Mouse (Mus musculus) kidney, postnatal 25 days (tissue): ENCODE results near the gene Aldoc.

ENCODE experiments used
- DNase-seq, 2 experiments: peaks; one replicate each; pipeline ENCODE4 v3.0.0; 2021; ENCODE audit warnings: mixed read lengths in 2 of 2

Gene Aldoc

DNA sequence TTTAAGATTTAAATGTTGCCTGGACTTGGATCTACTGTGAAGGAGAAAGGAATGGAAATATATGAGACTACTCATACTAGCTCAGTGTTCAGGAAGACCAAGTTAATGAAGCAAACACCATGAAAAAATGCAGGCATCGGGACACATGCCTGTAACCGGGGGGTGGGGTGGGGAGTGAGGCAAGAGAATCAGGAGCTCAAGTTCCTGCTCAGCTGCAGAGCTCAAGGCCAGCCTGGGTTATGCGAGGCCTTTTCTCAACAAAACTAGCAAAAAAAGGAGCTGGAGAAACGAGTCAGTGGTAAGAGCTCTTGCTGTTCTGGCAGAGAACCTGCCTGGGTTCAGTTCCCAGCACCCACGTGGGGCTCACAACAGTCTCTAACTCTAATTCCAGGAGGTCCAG, 11.2 kb downstream of the Aldoc start:
- DNase-seq, result no peak

DNA sequence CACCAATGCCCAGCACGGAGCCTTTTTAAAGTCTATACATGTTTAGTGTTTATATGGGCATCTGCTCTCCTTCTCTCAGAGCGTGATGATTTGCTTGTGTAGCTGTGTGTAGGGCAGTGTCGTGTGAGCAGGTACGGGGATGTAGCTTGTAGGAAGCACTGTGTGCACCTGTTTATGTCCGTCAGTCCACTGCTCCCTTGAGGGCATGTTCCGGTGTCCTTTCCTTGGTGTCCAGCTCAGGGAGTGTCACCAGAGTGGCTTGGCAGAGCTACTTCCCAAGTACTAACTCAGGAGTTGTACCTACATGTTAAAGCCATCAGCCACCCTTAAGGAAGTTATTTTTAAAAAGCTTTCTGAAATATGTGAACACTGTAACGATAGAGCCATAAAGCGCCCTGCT, 14.3 kb downstream of the Aldoc start:
- DNase-seq, result no peak

DNA sequence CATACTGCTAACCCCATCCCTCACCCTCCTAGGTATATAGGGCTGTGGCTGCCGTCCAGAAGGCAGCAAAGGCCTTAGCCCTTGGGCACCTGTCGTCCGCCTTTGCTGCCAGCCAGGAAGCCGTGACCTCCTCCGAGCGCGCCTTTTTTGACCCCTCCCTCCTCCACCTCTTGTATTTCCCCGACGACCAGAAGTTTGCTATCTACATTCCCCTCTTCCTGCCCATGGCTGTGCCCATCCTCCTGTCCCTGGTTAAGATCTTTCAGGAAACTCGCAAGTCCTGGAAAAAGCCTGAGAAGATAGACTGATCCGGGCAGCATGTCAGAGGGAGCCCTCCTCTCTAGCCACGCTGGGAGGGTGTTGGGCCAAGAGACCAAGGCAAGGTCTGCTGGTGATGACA, 18.9 kb downstream of the Aldoc start:
- DNase-seq, result peak in 1 of 2 experiments; percentile 34

DNA sequence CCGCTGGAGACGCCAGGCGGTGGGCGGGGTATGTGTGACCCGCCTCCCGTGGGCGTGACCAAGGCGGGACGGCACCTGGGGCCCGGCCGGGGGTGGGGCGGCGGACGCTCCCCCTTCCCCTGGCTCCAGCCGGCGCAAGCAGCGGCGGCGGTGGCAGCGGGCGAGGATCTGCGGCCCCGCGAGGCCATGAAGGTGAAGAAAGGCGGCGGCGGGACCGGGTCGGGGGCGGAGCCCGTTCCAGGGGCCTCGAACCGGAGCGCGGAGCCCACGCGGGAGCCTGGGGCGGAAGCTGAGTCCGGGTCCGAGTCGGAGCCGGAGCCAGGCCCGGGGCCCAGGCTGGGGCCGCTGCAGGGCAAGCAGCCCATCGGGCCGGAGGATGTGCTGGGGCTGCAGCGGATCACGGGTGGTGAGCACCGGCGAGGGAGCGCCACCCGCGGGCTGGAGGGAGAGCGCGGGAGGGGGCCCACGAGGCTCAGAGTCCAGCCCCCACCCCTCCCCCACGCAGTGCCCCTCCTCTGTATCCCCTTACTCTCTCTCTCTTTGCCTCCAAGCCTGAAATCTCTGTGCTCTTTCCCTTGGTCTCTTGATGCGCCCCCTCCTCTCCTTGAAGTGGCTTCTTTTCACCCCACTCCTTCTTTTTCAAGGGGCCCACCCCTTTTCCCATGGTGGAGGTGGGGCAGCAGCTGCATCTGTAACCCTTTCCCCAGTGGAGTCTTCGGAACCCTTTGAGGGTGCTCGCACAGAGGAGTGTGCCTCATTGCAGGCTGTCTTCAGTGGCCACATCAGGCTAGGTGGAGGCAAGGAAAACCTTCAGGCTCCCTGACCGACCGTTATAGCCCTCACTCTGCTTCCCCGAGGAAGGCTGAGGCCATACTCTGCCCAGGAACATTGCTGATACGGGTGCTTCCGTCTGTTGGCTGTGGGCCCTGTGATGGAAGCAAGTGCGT, 20.9 kb downstream of the Aldoc start, which contains the start of gene Unc119:
Gene Unc119 (plus strand): TSS at position 102 of the 947 bp plus-strand sequence.
- DNase-seq, result peak; percentile 79 to 89

DNA sequence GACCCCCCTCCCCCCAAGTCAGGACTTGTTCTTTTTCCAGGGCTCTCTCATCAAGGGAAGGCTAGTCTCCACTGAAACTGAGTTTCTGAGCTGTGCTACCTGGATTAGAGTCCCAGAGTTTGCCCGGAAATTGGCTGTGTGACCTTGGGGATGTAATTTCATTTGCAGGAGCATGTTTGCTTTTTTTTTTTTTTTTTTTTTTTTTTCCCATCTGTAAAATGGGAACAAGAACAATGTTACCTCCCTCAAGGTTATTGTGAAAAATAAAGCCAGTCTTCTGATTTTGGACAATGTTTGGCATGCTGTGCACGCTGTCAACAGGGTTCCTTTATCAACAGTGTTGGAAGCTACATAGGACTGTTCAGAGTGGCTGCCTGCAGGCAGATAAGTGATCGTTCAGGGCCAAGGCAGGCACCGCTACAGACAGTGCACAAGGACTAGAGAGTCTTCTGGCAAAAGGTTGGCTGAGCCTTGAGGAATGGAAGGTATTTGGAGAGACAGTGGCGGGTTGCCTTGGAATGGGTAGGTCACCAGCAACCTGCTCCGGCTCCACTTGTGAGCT, 21.6 kb downstream of the Aldoc start:
- no peak for DNase-seq

DNA sequence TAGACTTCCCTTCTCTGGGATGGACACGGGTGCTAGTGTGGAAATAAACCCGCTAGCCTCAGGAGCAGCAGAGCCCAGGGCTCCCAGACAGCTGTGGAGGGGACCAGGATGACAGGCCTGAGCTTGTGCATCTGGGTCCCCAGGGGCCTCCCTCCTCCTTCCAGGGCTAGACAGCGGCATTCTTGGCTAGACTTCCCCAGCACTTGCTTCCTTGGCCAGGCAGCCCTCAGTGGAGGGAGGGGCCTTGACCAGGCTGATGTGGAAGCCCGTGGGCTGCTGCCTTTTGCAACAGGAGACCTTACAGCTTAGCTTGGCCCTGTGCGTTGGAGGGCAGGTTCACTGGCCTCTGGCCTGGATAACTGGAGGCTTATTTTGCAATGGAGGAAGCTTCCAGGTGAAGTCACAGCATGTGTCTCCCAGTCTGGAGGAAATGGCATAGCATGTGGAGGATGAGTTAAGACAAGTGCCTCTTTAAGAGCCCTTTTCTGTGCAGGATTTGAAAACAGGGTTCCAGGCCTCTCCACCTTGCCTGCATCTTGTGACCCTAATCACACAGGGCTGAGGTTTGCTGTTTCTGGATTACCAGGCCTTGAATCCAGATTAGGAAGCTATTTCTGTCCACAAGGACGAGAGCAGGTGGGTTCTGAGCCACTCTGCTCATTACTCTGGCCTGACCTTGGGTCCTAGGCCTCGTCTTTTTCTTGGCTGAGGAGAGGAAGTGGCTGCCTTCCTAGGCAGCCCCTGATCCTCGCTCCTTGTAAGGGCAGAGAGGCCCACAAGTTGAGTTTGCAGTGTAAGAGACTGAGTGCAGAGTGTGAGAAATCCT, 22.3 kb downstream of the Aldoc start:
- peak; percentile 56 to 69 for DNase-seq

DNA sequence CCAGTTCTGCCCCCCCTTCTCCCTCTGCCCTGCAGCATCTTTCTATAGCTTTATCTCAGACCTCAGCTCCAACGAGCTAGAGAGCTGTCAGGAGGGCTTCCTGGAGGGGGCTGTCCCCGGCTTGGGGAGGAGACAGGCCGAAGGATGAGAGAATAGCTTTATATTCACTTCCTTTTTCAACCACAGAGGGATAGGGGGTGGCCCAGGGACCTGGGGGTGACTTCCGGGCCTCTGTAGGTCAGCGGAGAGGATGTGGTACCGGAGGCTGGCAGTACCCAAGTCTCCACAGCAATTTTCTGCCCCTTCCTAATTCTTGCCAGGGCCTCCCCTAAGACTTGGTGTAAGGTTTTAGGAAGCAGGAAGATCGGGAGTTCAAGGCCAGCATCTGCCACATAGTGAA, 23.0 kb downstream of the Aldoc start:
- no peak for DNase-seq

DNA sequence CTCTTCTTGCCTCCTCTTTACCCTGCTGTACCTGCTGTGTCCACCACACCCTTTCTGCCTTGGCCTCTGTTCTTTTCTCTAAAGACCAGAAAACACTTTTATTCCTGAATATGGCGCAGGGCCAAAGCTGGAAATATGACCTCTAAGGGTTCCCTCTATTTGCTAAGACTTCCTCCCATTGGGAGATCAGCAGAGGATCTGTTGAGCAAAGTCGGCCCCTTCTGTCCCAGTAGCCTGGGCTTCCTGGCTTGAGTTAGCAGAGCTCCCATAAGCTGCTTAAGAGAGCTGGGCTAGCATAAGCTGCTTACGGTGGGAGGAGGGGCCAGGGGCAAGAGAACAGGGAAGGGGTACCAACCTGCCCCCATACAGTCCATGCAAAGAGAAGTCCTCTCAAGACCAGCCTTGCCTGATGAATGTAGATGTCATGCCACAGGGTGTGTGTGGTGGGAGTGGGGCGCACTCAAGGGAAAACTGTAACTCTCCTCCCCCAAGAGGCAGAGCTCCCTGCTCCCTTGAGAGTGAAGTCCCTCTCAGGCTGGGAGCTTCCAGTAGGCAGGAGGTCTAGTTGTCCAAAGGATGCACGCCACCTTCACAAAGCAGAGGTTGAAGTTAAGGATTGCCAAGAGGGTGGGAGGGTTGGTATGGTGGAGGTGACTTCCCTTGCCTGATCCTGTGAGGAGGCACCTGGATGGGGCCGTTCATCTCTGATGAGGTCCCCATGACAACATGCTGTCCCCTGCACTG, 23.7 kb downstream of the Aldoc start:
- DNase-seq, result peak in 1 of 2 experiments; percentile 35

DNA sequence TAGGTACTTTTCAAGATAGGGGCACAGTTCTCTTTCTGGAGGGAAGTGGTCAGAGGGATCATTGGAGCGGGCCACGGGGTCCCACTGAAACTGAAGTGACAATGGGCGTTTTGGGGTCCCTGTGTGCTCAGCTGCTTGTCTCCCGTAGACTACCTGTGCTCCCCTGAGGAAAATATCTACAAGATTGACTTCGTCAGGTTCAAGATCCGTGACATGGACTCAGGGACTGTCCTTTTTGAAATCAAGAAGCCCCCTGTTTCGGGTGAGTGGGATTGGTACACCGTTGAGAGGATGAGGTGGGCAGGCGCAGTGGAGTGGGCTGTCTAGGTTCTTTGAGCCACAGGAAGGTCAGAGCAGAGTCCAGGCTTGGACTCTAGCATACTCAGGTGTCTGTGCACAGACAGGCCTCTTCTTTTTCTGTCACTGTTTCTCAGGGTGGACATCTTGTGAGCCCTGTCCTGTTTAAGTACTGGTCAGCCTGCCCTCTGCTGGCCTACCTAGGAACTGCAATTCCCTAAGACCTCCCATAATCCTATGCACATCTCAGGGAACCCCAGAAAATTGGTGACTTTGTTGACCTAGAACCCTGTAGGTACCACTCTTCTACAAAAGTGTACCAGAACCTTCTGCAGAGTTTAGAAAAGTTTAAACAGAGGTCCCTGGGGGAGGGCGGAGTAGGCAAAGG, 24.4 kb downstream of the Aldoc start:
- peak; percentile 76 to 90 for DNase-seq

DNA sequence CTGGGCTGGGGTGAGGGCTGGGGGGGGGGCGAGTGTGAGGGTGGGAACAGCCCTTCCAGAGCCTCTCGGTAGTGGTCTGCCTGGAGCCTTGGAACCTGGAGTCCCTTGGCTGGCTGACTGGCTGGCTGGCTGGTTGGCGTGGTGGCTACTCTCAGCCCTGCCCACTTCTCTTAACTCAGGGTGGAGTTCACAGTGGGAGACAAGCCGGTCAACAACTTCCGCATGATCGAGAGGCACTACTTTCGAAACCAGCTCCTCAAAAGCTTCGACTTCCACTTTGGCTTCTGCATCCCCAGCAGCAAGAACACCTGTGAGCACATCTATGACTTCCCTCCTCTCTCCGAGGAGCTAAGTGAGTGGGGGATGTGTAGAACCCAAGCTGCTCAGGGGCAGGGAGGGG, 25.1 kb downstream of the Aldoc start:
- DNase-seq, result peak in 1 of 2 experiments; percentile 41

DNA sequence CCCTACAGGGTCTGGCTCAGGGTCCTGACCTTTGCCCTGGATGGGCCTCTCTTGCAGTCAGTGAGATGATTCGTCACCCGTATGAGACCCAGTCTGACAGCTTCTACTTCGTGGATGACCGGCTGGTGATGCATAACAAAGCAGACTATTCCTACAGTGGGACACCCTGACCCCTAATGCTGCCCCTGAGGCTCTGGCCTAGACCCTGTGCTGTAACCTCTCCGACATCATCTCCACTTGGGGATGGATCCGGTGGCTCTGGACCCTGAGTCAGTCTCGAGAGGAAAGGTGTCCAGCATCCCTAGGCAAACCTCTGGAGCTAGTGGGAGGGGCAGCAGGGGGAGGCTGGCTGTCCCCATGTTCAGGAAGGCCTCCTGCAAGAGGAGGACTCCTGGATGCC, 25.7 kb downstream of the Aldoc start:
- DNase-seq, result peak in 1 of 2 experiments; percentile 33

DNA sequence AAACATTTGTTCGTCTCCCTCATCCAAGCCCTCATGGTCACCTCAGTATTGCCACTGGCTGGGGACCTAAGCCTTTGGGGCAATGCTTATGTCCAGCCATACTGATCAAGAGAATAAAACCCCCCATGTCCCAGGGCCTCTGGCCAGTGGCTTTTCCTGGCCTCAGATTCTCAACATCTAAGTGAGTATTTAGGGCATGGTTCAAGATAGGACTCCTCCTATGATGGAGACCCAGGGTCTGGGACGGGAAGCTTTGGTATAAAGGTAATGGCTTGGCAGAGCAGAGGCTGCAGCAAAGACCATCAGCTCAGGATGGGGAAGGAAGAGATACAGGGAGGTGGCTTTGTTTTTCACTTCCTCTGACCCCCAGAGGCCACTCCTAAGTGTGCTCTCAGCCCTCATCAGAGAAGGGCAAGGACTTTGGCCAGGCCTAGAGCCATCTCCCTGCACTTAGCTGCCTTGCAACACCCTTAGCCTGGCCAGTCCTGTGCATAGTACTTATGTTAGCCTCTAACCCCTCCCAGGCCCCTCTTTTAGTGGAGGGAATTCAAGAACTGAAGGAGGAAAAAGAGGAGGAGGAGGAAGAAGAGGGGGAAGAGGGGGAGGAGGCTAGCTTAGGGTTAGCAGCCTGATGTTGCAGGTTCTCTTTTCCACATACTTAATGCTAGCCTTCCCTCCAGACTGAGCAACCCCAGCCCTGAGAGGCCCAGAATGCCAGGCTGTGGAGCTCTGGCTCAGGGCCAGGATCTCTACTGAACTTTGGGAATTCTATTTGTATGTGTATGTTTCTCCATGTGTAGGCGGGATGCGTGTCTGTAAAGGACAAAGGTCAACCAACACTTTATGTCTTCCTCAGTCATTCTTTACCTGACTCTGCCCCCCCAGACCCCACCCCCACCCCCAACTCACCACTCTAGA, 26.9 kb downstream of the Aldoc start:
- peak in 1 of 2 experiments; percentile 50 for DNase-seq

DNA sequence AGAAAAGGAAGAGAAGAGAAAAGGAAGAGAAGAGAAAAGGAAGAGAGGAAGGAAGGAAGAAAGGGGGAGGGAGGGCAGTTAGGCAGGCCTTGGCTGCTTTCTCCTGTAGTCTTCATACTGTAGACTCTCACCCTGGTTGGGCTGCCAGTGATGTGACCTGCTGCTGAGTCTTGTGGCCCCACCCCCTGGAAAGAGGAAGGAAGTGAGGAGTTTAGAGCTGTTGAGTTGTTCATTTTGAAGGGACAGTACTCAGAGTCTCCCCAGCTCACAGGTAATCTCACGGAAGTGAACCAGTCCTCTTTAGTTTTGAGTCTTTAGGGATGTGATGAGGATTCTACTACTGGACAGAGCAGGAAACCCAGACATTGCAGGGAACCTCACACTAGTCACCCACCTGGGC, 30.3 kb downstream of the Aldoc start:
- DNase-seq, result peak in 1 of 2 experiments; percentile 25

DNA sequence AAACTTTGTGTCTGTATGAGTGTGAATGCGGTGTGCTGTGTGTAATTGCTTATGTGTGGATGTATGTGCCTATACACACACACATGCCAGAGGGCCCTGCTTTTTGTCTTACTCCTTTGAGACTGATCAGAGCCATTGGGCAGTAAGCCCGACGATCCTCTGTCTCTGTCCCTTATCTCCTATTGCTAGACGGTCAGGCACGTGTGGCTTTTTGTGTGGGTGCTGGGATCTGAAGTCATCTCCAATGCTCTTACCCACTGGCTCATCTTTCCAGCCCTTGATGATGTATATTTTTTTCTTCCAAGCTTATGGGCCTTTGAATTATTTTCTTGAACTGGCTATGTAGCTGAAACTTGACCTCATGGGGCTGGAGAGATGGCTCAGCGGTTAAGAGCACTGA, 32.1 kb downstream of the Aldoc start:
- no peak for DNase-seq

DNA sequence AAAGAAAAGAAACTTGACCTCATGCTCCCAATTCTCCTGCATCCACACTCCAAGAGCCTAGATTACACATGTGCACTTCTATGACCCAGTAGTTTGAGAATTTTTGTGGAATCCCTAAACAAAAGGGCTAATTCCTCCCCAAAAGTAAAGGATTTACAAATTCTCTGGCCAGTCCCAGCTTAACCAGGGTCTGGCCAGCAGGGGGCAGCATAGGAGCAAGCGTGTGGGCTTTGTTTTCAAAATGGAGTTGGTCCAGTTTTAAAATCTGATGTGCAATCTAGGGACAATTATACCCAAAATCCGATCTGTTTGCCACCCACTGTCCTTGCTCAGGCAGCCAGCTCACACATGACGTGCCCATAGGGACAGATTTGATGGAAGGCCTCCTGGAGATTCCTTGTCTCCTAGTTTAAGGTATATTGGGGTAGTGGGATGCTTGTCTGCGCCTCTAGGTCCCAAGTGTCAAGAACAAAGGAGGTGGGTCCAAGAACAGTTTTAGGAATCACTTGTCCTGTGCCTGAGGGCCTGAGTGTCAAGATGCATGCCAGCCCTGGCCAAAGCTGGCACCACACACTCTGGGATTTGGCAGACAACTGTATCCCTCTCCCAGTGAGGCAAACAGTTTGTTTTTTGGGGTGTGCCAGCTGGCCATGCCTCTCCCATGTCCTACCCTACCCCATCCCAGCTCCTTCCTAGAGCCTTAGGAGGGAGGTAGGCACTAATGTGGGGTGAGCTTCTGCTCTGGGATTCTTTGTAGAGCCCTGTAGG, 32.9 kb downstream of the Aldoc start:
- DNase-seq, result peak; percentile 72 to 84

DNA sequence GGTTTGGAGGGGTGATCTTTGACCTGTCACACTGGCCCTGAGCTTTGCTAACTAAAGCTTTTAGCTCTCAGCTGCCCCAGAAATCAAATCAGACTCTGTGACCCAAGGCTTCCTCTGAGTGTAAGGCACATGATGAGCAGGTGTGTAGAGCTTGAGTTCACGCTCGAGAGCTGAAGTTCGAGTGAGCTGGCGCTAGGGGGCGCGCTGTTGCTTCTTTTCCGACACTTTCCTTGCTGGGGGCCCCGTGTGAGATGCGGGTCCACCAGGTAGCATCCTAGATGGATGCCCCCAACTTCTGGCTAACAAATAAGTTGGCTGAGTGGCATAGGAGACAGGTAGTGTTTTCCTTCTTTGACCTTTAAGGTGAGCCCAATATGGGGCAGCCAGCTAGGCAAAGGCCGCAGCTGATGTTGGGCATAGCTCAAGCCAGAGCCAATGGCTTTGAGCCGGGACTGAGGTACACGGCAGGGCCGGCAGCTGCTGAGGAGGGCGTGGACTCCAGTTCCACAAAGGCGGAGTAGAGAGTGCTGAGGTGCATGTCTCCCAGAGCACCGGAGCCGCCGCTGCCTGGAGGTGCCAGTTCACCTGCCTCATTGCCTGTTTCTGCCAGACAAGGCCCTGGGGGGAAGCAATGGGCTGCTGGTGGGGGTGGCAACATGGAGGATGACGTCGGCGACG, 35.7 kb downstream of the Aldoc start:
- peak in 1 of 2 experiments; percentile 59 for DNase-seq

DNA sequence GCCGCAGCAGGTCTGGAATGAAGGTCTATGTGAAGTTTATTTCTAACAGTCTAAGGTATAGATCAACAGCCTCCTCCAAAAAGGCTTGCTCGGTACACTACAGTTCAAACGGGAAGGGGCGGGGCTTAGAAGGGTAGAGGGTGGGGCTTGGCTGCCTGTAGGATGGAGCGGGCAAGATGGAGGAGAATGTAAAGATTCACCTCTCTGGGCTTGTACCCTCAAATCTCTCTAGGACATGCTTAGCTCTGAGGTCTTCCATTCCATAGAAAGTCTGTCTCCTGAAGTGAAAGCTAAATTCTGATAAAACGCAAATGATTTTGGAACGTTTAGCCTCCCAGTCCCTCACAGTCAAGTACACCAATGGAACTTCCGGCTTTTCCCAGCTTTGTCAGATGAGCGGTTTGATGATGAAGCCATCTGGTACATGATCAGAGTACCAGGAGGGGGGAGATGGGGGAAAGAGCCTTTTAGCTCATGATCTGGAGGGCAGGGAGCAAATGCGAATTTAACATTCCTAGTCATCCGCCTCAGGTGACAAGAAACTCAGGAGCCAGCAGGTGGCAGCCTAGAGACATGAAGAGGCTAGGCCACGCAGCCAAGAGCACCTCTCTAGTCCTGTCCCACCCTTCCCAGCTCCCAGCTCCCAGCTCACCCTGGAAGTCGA, 37.5 kb downstream of the Aldoc start:
- peak; percentile 87 to 93 for DNase-seq

DNA sequence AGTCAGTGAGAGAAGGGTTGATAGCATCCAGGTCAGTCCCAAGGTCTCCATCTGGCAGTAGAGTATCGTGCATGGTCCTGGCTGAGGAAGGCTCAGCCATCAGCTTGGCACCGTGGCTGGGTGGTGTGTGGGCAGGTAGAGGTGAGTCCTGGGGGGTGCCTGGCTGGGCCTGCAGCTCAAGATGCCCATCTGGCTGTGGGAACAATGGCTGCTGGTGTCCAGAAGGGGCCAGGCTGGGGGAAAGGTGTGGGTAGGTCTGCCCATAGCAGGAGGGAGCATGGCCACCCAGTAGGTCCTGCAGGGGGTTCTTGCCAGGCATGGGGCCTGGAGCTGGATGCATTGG, 38.0 kb downstream of the Aldoc start:
- no peak for DNase-seq
